Mouse (Mus musculus) ovary, adult 18-20 months (tissue): ENCODE measurements at regions not wholly inside any gene's neighbourhood (a gene's known extent, or its start where the extent isn't known, plus 50 kb on each side); places are given as distances from the start of the nearest gene placed in this dataset.

Experiments used
- DNase-seq: peaks from one replicate; pipeline ENCODE4 v3.0.0; 2022; ENCODE audit warnings: low spot score, mixed read lengths

- DNase-seq, result no peak
Measured at GRCm38 (mm10) chr16:93264061-93264585, 339.7 kb downstream of the Setd4 start.

GRCm38 (mm10) chr16:93263141-93263815 lies 340.6 kb downstream of the Setd4 start:
- no peak for DNase-seq

GRCm38 (mm10) chr16:93246825-93247224 lies 357.0 kb downstream of the Setd4 start:
- peak; percentile 24 for DNase-seq

- no peak for DNase-seq
Measured at GRCm38 (mm10) chr16:93245738-93246137, 358.1 kb downstream of the Setd4 start.

GRCm38 (mm10) chr16:93238898-93239297 lies 365.0 kb downstream of the Setd4 start:
- no peak for DNase-seq

GRCm38 (mm10) chr16:93238326-93238725 lies 365.5 kb downstream of the Setd4 start:
- no peak for DNase-seq

GRCm38 (mm10) chr16:93225644-93226043 lies 378.2 kb downstream of the Setd4 start:
- no peak for DNase-seq

GRCm38 (mm10) chr16:93225196-93225595 lies 378.7 kb downstream of the Setd4 start:
- no peak for DNase-seq

GRCm38 (mm10) chr16:93219731-93220130 lies 384.1 kb downstream of the Setd4 start:
- DNase-seq, result no peak

- DNase-seq, result no peak
Measured at GRCm38 (mm10) chr16:93218402-93218801, 385.5 kb downstream of the Setd4 start.

GRCm38 (mm10) chr16:93217600-93218226 lies 386.1 kb downstream of the Setd4 start:
- DNase-seq, result no peak

GRCm38 (mm10) chr16:93215630-93216029 lies 388.2 kb downstream of the Setd4 start:
- no peak for DNase-seq

- DNase-seq, result no peak
Measured at GRCm38 (mm10) chr16:93213618-93214017, 387.7 kb upstream of the Runx1 start.

- DNase-seq, result no peak
Measured at GRCm38 (mm10) chr16:93207675-93208074, 381.7 kb upstream of the Runx1 start.

GRCm38 (mm10) chr16:93207217-93207616 lies 381.3 kb upstream of the Runx1 start:
- DNase-seq, result no peak

GRCm38 (mm10) chr16:93206325-93206724 lies 380.4 kb upstream of the Runx1 start:
- no peak for DNase-seq

GRCm38 (mm10) chr16:93204601-93205000 lies 378.7 kb upstream of the Runx1 start:
- no peak for DNase-seq

- DNase-seq, result no peak
Measured at GRCm38 (mm10) chr16:93202591-93202990, 376.6 kb upstream of the Runx1 start.

GRCm38 (mm10) chr16:93197300-93197699 lies 371.4 kb upstream of the Runx1 start:
- DNase-seq, result no peak

GRCm38 (mm10) chr16:93193921-93194481 lies 368.1 kb upstream of the Runx1 start:
- peak; percentile 83 for DNase-seq

GRCm38 (mm10) chr16:93193263-93193662 lies 367.3 kb upstream of the Runx1 start:
- DNase-seq, result no peak

- DNase-seq, result no peak
Measured at GRCm38 (mm10) chr16:93192651-93193173, 366.8 kb upstream of the Runx1 start.

- no peak for DNase-seq
Measured at GRCm38 (mm10) chr16:93191174-93191573, 365.2 kb upstream of the Runx1 start.
